Mouse (Mus musculus): ENCODE data around the gene Cphx2. TPM values are rescaled to one million over a fixed set of nuclear protein-coding genes. Genes with fewer than 3 reads are reported as not detected.
"Not testable (repeated sequence)": the region's sequence is repeated elsewhere in the genome, so short reads cannot be mapped to it uniquely, and the experiment has no call there.

Cphx2 gene
- not detected for total RNA-seq (2021)
- long read RNA-seq, experiment 1, result 0 reads
- long read RNA-seq, experiment 2, result 0 reads

DNA sequence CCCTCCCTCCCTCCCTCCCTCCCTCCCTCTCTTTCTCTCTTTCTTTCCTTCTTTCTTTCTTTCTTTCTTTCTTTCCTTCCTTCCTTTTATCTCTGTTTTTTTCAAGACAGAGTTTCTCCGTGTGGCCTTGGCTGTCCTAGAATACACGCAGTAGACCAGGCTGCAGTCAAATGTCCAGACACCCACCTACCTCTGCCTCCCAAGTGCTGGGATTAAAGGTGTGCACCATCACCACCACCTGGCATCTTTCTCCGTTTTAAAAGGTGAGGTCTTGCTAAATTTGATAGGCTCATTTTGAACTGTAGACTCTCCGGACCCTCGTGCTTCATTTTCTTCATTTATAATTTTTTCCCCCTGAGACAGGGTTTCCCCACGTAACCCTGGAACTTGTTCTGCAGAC lies at the start of gene Cphx2:
TSS of gene Cphx2 (plus strand) at position 301 of the 400 bp plus-strand sequence.
- intact Hi-C loops (cut with DNase I); DNase-seq (ENCODE audit: low spot score in 2 of 2): not testable (repeated sequence)

GRCm38 (mm10) chr14:26034364-26034763 lies 47.0 kb upstream of the Cphx2 start:
- not testable (repeated sequence) for DNase-seq (ENCODE audit: low spot score in 2 of 2)

DNA sequence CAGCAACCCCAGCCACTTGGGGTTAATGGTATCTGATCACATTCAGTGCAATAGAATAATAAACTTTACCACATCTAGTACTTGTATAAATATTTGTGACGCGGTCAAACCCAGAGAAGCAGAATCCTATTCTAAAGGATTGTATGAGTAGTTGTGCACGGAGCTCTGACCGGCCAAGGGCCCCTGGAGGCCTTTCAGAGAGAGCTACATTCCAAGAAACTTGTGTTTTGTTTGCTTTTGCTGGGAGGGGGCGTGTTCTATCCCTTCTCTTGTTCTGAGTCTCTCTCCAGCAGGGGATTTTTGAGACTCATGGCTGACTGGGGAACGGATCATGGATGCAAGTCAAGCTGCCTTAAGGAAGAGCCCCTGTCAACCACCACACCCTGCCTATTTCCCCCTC lies 45.9 kb upstream of the Cphx2 start:
- DNase-seq (ENCODE audit: low spot score in 2 of 2); intact Hi-C loops (cut with DNase I): not testable (repeated sequence)

More at GRCm38 (mm10) chr14:26034364-26034763, 47.0 kb upstream of the Cphx2 start:
- intact Hi-C loops (cut with DNase I), result not testable (repeated sequence)

- intact Hi-C loops (cut with DNase I); DNase-seq (ENCODE audit: low spot score in 2 of 2): not testable (repeated sequence)
These were observed 38.7 kb upstream of the Cphx2 start, which contains the start of gene Gm9780 for GRCm38 (mm10) chr14:26042611-26043010. Gene Gm9780 (minus strand): TSS chr14:26042711.

DNA sequence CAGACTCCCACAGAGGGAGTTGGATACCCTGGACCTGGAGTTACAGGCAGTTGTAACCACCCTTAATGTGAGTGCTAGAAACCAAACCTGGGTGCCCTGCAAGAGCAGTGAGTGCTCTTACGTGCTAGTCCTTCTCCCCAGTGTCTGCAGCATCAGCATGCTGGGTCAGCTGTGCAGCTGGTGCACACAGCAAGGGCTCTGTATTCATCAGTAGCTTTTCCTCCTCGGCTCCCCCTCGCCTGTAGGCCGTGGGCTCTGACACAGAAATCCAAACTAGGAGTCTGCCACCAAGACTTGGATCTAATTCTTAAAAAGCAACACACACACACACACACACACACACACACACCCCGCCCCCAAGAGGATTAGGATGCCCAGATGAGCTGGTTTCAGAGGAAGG lies 36.3 kb upstream of the Cphx2 start:
- DNase-seq (ENCODE audit: low spot score in 2 of 2); intact Hi-C loops (cut with DNase I): not testable (repeated sequence)

GRCm38 (mm10) chr14:26047026-26047425 lies 34.3 kb upstream of the Cphx2 start:
- intact Hi-C loops (cut with DNase I); DNase-seq (ENCODE audit: low spot score in 2 of 2): not testable (repeated sequence)

GRCm38 (mm10) chr14:26048767-26049166 lies 32.5 kb upstream of the Cphx2 start:
- DNase-seq (ENCODE audit: low spot score in 2 of 2); intact Hi-C loops (cut with DNase I): not testable (repeated sequence)

DNA sequence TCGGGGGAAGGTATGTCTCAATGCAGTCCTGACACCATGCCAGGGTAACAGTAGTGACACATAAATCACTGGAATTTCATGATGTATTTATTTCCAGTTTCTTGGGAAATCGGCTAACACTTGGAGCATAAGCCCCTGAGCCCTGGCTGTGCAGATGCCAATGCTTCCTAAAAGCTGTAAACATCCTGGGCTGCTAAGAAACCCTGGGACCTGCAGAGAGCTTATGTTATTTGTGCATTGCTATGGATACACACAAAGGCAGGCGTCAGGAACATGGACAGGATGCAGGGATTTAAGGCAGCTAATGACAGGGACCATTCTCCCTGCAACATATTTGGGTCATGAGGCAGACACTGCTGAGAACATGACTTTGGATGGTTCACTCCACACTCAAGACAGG lies 23.1 kb upstream of the Cphx2 start:
- DNase-seq (ENCODE audit: low spot score in 2 of 2); intact Hi-C loops (cut with DNase I): not testable (repeated sequence)

- DNase-seq (ENCODE audit: low spot score in 2 of 2); intact Hi-C loops (cut with DNase I): not testable (repeated sequence)
These were observed 22.0 kb upstream of the Cphx2 start for GRCm38 (mm10) chr14:26059362-26059761.

- DNase-seq (ENCODE audit: low spot score in 2 of 2); intact Hi-C loops (cut with DNase I): not testable (repeated sequence)
These were observed 14.6 kb upstream of the Cphx2 start for GRCm38 (mm10) chr14:26066574-26067324.

- intact Hi-C loops (cut with DNase I); DNase-seq (ENCODE audit: low spot score in 2 of 2): not testable (repeated sequence)
These were observed 14.0 kb upstream of the Cphx2 start, which contains the start of gene Tmem254c for GRCm38 (mm10) chr14:26067325-26067633. Gene Tmem254c (minus strand): TSS chr14:26067355.

DNA sequence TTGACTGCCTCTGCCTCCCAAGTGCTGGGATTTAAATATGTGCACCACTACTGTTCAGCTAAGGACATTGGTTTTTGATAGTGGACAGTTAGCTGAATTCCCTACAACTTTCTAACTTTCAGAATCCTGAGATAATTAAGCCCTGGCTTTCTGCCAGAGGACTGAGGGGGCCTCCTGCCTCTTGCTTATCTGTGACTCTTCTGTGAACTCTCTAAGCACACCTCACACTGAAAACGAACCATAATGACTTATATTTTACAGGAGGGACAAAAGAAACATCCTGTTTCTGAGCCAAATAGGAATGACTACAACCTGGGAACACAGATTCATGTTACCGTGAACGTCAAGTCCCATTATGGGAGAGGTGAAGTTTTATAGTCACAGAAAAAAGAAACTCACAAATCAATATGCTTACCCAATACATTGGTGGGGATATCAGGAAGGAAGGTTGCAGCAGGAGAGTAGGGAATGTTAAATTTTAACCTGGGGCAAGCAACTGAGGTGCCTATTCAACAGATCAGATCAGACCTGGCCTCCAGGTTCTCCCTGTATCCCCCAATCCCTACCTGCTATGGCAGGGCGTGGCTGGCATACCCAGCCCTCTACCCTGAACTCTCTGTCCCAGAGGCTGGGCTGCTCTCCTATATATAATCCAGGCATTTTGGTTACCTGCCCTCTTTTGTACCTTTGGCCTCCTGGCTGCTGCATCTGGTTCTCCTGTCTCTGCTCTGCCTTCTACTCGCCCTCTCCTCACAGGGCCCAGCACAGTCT lies 4.5 kb upstream of the Cphx2 start:
- intact Hi-C loops (cut with DNase I), result not testable (repeated sequence)

GRCm38 (mm10) chr14:26081997-26082396 lies 681 bp downstream of the Cphx2 start, which contains the start of gene Cphx3:
Gene Cphx3 (plus strand): TSS chr14:26082297.
- intact Hi-C loops (cut with DNase I); DNase-seq (ENCODE audit: low spot score in 2 of 2): not testable (repeated sequence)

More for the DNA sequence above, 4.5 kb upstream of the Cphx2 start:
- DNase-seq (ENCODE audit: low spot score in 2 of 2), result not testable (repeated sequence)

DNA sequence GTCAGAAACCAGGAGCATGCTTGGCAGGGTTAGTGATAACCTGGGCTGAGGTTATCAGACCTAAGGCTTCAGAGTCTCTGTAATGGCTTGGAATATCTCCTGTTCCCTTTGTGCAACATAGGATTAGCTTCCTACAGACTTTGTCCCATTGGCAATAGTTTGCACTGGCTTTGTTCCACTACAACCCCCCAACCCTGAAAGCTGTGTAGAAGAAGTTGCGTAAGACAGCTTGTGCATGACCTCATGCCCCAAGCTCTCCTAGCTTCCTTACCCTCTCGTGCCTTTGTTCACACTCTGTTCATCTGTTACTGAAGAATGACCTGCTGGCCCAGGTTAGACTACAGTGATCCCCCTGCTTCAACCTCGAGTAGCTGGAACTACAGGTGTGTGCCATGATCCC lies 16.3 kb downstream of the Cphx2 start:
- DNase-seq (ENCODE audit: low spot score in 2 of 2); intact Hi-C loops (cut with DNase I): not testable (repeated sequence)

- intact Hi-C loops (cut with DNase I); DNase-seq (ENCODE audit: low spot score in 2 of 2): not testable (repeated sequence)
These were observed 36.8 kb downstream of the Cphx2 start, which contains the start of gene Duxbl2 for GRCm38 (mm10) chr14:26118150-26118549. Gene Duxbl2 (plus strand): TSS chr14:26118349.

DNA sequence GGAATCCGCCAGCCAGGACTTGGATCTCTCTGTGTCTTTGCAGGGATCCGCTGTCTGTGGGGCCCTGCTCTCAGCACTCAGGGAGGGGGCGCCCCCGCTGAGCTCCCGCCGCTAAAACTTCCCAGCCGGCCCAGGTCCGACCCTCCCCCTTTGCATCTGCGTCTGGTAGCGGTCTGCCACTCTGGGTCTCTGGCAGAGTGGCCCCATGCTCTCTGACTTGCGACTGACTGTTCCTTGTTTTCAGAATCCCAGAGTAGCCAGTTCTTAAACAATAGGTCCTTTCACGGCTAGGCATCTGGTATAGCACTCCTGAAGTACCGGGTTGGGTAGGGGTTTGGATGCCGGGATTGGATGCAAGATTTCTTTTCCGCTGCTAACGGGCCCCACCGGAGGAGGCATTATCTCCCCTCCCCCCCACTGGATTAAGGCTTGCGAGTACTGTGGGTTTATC lies 37.3 kb downstream of the Cphx2 start:
- intact Hi-C loops (cut with DNase I); DNase-seq (ENCODE audit: low spot score in 2 of 2): not testable (repeated sequence)

DNA sequence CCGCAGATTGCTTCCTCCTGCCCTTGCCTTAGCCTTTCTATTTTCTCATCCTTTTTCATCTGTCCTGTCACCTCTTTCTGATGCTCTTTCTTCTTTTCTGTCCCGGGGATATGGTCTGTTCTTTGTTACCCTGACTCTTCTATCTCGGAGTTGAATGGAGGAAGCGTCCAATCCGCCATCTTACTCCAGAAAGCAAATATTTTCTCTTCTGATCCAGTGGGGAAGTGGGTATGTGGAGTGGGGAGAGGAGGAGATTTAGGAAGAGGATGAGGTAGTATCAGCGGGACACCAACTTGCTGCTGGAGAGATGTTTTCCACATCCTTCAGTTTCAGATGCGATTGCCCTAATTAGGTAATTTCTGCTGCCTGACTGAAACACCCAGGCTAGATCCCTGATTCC lies 37.8 kb downstream of the Cphx2 start:
- intact Hi-C loops (cut with DNase I); DNase-seq (ENCODE audit: low spot score in 2 of 2): not testable (repeated sequence)

All from left cerebral cortex, postnatal 14 days (tissue).